Mouse (Mus musculus) lung, postnatal 4 days (tissue): ENCODE measurements at regions not wholly inside any gene's neighbourhood (a gene's known extent, or its start where the extent isn't known, plus 50 kb on each side); places are given as distances from the start of the nearest gene placed in this dataset.

ENCODE experiments used
- DNase-seq, 2 experiments: peaks; one replicate each; pipeline ENCODE4 v3.0.0; 2021

- DNase-seq: peak in 1 of 2 experiments; percentile 39
Measured at GRCm38 (mm10) chr4:4875257-4875656, 82.1 kb upstream of the Impad1 start.

- no peak for DNase-seq
Measured at GRCm38 (mm10) chr4:4858345-4858744, 65.2 kb upstream of the Impad1 start.
